Mouse (Mus musculus): ENCODE results near the gene Rhebl1. TPM values are rescaled to one million over a fixed set of nuclear protein-coding genes. Genes with fewer than 3 reads are reported as not detected.

The Rhebl1 gene
- polyA plus RNA-seq, 1 experiment from 2014 or later = 4.2 TPM

GRCm38 (mm10) chr15:98904692-98905091, 10.4 kb upstream of the Rhebl1 start:
- 0 out of 2 replicates have a peak, but pooled peaks cover 9% of the 10 kb centered on the region for H3K36me3 ChIP-seq
- 30% methylated on average over 10 of the region's 10 CpGs for WGBS (ENCODE audit: insufficient replicate concordance)

DNA sequence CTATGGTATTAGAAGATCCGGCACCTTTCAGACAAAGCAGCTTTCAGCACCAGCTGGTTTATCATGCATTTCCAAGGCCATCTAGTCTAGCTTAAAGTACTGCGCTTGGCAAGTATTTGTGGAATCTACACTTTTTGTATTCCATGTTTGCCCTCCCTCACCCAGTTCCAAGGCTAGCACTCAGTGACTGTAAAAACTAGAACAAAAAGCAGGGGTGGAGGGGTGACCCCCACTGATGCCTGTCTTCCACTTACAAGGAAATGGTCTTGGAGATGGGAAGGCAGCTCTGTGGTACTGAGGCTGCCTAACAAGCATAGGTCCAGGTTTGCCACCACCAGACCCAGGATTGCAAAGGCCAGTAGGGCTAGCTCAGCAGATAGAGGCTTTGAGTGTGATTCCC, 8.3 kb upstream of the Rhebl1 start:
- no peak for ATAC-seq (ENCODE audit: low read depth)
- Histone ChIP-seq H3K9ac (no peak overlapping the region), H3K27me3 (peaks cover 38% of the 10 kb centered on the region), H3K27ac (no peak overlapping the region), H3K4me1 (replicated peaks) (peaks cover 10% of the 10 kb centered on the region), H3K4me3 (replicated peaks) (no peak overlapping the region), H3K4me2 (no peak overlapping the region), H3K36me3 (no peaks in the 10 kb centered on the region), H3K9me3 (replicated peaks) (no peaks in the 10 kb centered on the region)
- no peak for DNase-seq
- 89% methylated on average over 2 of the region's 2 CpGs for WGBS (ENCODE audit: insufficient replicate concordance)

More at GRCm38 (mm10) chr15:98904692-98905091, 10.4 kb upstream of the Rhebl1 start:
- Histone ChIP-seq H3K9ac (no peak overlapping the region), H3K27ac (no peak overlapping the region), H3K27me3 (peaks cover 17% of the 10 kb centered on the region), H3K4me1 (replicated peaks) (no peaks in the 10 kb centered on the region), H3K9me3 (replicated peaks) (no peaks in the 10 kb centered on the region), H3K4me3 (replicated peaks) (no peak overlapping the region), H3K4me2 (no peak overlapping the region)
- ATAC-seq (ENCODE audit: low read depth) (no peak), DNase-seq (peak; percentile 30)

DNA sequence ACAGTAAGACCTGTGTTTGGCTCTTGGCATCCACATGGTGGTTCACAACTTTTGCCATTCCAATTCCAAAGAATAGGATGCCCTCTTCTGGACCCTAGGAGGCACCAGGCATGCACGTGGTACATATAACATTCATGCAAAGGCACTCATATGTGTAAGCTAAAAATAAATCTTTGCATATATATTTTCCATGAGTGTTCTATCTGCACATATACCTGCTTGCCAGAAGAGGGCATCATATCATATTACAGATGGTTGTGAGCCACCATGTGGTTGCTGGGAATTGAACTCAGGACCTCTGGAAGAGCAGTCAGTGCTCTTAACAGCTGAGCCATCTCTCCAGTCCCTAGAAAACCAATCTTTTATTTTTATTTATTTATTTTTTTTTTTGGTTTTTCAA, 7.2 kb upstream of the Rhebl1 start:
- Histone ChIP-seq H3K4me1 (replicated peaks) (peaks cover 21% of the 10 kb centered on the region), H3K27me3 (peaks cover 48% of the 10 kb centered on the region), H3K4me3 (replicated peaks) (no peak overlapping the region), H3K9me3 (replicated peaks) (no peaks in the 10 kb centered on the region), H3K36me3 (no peaks in the 10 kb centered on the region), H3K9ac (no peak overlapping the region), H3K27ac (no peak overlapping the region), H3K4me2 (no peak overlapping the region)
- ATAC-seq (ENCODE audit: low read depth) (no peak), DNase-seq (no peak)
- WGBS (ENCODE audit: insufficient replicate concordance) = 43% methylated on average over 1 of the region's 1 CpGs

GRCm38 (mm10) chr15:98897928-98898800, 3.8 kb upstream of the Rhebl1 start, which contains the start of gene Dhh:
TSS of gene Dhh (minus strand) at chr15:98898540.
- H3K27ac ChIP-seq = no peak within 1 kb of the TSS
- H3K4me1 ChIP-seq (replicated peaks) = peaks cover 55% of the 10 kb centered on the region
- 2% methylated on average over 41 of the region's 41 CpGs for WGBS (ENCODE audit: insufficient replicate concordance)
- H3K9ac ChIP-seq = no peak within 1 kb of the TSS
- peaks cover 82% of the 10 kb centered on the region for H3K27me3 ChIP-seq
- ATAC-seq (ENCODE audit: low read depth) = no peak
- peak within 1 kb of the TSS; percentile 16; the same call in 1 of the 2 replicates for H3K4me3 ChIP-seq (replicated peaks)
- H3K4me2 ChIP-seq = peak within 1 kb of the TSS; percentile 38
- no peaks in the 10 kb centered on the region for H3K9me3 ChIP-seq (replicated peaks)
- H3K36me3 ChIP-seq = no peaks in the 10 kb centered on the region
- no peak for DNase-seq

- DNase-seq = no peak
- H3K4me2 ChIP-seq = peak overlapping the region; percentile 38; the same call in 1 of the 2 replicates
Observed at GRCm38 (mm10) chr15:98897495-98897894, 3.2 kb upstream of the Rhebl1 start.

GRCm38 (mm10) chr15:98895635-98896589, 1.6 kb upstream of the Rhebl1 start:
- Histone ChIP-seq H3K4me3 (replicated peaks) (peak overlapping the region; percentile 61), H3K4me2 (peak overlapping the region; percentile 85), H3K36me3 (no peaks in the 10 kb centered on the region), H3K9ac (peak overlapping the region; percentile 26; the same call in 1 of the 2 replicates), H3K9me3 (replicated peaks) (no peaks in the 10 kb centered on the region), H3K27ac (no peak overlapping the region), H3K27me3 (peaks cover 93% of the 10 kb centered on the region), H3K4me1 (replicated peaks) (peaks cover 75% of the 10 kb centered on the region)
- DNase-seq (no peak), ATAC-seq (ENCODE audit: low read depth) (peak; percentile 69)
- 2% methylated on average over 41 of the region's 41 CpGs for WGBS (ENCODE audit: insufficient replicate concordance)

More at GRCm38 (mm10) chr15:98897495-98897894, 3.2 kb upstream of the Rhebl1 start:
- Histone ChIP-seq H3K9me3 (replicated peaks) (no peaks in the 10 kb centered on the region), H3K9ac (no peak overlapping the region), H3K4me1 (replicated peaks) (peaks cover 60% of the 10 kb centered on the region), H3K4me3 (replicated peaks) (peak overlapping the region; percentile 14; the same call in 1 of the 2 replicates), H3K36me3 (no peaks in the 10 kb centered on the region), H3K27me3 (peaks cover 89% of the 10 kb centered on the region), H3K27ac (no peak overlapping the region)
- 3% methylated on average over 10 of the region's 10 CpGs for WGBS (ENCODE audit: insufficient replicate concordance)
- ATAC-seq (ENCODE audit: low read depth) = no peak

GRCm38 (mm10) chr15:98894746-98895634, 650 bp upstream of the Rhebl1 start:
- peak overlapping the region; percentile 61 for H3K4me3 ChIP-seq (replicated peaks)
- no peak for ATAC-seq (ENCODE audit: low read depth)
- H3K9me3 ChIP-seq (replicated peaks) = no peaks in the 10 kb centered on the region
- 3% methylated on average over 38 of the region's 38 CpGs for WGBS (ENCODE audit: insufficient replicate concordance)
- peaks cover 84% of the 10 kb centered on the region for H3K27me3 ChIP-seq
- DNase-seq = no peak
- peaks cover 75% of the 10 kb centered on the region for H3K4me1 ChIP-seq (replicated peaks)
- no peaks in the 10 kb centered on the region for H3K36me3 ChIP-seq
- no peak overlapping the region for H3K27ac ChIP-seq
- peak overlapping the region; percentile 85 for H3K4me2 ChIP-seq
- no peak overlapping the region for H3K9ac ChIP-seq

GRCm38 (mm10) chr15:98893036-98893435, 1.3 kb downstream of the Rhebl1 start:
- ATAC-seq (ENCODE audit: low read depth) = no peak
- Histone ChIP-seq H3K27me3 (peaks cover 70% of the 10 kb centered on the region), H3K4me3 (replicated peaks) (peak overlapping the region; percentile 61; the same call in 1 of the 2 replicates), H3K4me1 (replicated peaks) (peaks cover 68% of the 10 kb centered on the region), H3K36me3 (no peaks in the 10 kb centered on the region), H3K4me2 (no peak overlapping the region), H3K9me3 (replicated peaks) (no peaks in the 10 kb centered on the region), H3K9ac (no peak overlapping the region), H3K27ac (no peak overlapping the region)
- 55% methylated on average over 4 of the region's 4 CpGs for WGBS (ENCODE audit: insufficient replicate concordance)
- no peak for DNase-seq

GRCm38 (mm10) chr15:98891907-98892606, 2.3 kb downstream of the Rhebl1 start:
- peak; percentile 63 for ATAC-seq (ENCODE audit: low read depth)
- Histone ChIP-seq H3K27ac (no peak overlapping the region), H3K4me1 (replicated peaks) (peaks cover 59% of the 10 kb centered on the region), H3K9ac (0 out of 2 replicates have a peak overlapping the region, but pooled peaks have one; percentile 13), H3K36me3 (no peaks in the 10 kb centered on the region), H3K9me3 (replicated peaks) (no peaks in the 10 kb centered on the region), H3K4me3 (replicated peaks) (no peak overlapping the region), H3K4me2 (peak overlapping the region; percentile 52), H3K27me3 (peaks cover 65% of the 10 kb centered on the region)
- WGBS (ENCODE audit: insufficient replicate concordance) = 8% methylated on average over 6 of the region's 6 CpGs
- DNase-seq = peak; percentile 45

All from liver, embryonic 13.5 days (tissue).